Mouse (Mus musculus): Measurements from ENCODE around the gene Cactin.

GRCm38 (mm10) chr10:81350351-81351063, 29.6 kb downstream of the Cactin start, which contains the start of gene Hmg20b:
- TF ChIP-seq CTCF (IDR thresholded peaks at IDR 0.05; ENCODE audit: low read depth, low read length): peak; percentile 76
- TF ChIP-seq POLR2A (IDR thresholded peaks at IDR 0.05; ENCODE audit: insufficient read depth, low read length): no peak

Data from ES-Bruce4 (cell line).